Mouse (Mus musculus): ENCODE measurements around the gene 2700081O15Rik.

The 2700081O15Rik gene

DNA sequence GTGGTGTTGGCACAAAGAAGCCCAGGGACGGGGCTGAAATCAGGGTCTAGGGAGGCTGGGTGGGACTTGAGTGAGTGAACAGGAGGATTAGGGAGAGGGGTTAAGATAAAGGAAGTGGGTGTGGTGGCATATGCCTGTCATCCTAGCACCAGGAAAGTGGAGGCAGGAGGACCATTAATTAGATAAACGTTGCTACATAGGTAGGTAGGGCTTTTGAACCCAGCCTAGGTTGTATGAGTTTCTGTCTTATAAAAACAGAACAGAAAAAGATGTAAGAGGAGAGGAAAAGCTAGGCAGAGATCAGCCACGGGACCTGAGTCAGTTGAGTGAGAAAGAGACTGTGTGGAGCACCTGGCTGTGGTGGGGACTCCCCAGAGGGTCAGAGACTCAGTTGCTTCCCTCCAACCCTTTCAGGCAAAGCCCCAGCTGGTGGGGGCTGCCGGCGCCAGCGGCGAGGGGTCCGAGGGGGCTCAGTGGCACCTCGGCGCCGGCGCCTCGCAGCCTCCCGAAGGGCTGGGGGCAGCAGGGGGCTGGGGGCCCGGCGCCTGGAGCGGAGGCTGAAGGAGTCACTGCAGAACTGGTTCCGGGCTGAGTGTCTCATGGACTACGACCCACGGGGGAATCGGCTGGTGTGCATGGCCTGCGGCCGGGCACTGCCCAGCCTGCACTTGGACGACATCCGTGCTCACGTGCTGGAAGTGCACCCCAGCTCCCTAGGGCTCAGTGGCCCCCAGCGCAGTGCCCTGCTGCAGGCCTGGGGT is 3.6 kb downstream of the 2700081O15Rik start:
- no peak for DNase-seq (ENCODE audit: low spot score)

DNA sequence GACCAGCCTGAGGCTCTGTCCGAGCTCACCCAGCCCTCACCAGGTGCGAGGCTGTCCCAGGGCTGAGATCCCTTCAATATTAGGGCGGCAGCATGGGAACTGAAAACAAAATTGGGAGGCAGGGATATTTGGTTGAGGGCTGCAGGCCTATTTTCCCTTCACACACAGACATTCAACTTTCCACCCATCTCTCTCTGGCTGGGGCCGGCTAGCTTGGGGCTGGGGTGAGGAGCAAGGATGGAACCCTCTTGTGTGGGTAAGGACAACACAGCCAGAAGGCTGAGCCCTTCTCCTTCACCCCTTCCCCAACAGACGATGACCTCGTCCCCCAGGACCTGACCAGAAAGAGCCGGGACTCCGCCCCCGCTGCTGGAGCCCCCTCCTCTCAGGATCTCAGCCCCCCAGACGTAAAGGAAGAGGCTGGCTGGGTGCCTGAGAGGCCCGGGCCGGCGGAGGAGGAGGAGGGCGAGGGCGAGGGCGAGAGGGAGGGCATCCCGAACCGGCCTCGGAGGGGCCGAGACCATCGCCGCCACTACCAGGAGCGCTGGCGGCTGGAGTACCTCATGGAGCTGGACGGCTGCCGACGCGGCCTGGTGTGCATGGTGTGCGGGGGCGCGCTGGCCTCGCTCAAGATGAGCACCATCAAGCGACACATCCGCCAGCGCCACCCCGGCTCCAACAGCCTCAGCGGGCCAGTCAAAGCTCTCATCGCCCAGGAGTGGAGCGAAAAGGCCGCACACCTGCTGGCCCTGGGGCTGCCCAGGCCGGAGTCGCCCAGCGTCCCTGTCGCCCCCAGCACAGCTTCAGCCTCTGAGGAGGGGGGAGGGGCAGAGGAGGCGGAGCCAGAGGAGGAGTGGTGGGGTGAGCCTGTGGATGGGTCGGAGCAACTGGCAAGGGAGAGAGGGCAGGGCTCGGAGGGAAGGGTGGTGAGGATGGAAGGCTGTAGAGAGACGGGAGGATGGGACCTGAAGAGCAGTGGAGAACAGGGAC is 4.5 kb downstream of the 2700081O15Rik start:
- DNase-seq (ENCODE audit: low spot score): no peak

- DNase-seq (ENCODE audit: low spot score): no peak
Observed at GRCm38 (mm10) chr19:7422656-7423027, 5.2 kb downstream of the 2700081O15Rik start.

DNA sequence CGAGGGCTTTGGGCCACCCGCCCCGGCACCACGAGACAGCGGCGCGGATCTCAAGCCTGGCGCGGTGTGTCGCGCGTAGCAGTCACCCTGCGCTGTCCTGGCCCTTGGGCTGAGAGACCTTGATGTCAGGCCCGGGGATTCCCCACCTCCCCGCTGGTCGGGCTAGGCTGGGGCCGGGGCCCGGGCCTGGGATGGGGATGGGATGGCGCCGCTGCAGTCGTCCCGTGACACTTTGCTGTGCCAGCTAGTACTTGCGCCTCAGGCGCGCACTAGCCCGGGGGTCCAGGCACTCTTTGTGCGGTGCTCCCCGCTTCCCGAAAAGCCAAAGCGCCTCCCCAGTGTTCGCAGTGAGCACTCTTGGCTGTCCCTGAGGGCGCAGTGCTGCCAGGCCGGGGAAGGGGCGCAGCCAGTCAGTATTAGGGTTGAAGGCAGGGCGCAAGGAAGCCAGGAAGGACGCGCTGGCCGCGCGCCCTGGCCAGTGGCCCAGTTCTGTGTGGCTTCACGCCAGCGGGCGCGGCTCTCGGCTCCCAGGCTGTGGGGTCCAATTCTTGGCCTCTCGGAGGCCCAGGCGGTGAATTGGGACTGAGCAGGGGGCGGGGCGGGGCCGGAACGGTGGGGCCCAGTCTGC is 5.7 kb downstream of the 2700081O15Rik start:
- DNase-seq (ENCODE audit: low spot score): no peak

DNA sequence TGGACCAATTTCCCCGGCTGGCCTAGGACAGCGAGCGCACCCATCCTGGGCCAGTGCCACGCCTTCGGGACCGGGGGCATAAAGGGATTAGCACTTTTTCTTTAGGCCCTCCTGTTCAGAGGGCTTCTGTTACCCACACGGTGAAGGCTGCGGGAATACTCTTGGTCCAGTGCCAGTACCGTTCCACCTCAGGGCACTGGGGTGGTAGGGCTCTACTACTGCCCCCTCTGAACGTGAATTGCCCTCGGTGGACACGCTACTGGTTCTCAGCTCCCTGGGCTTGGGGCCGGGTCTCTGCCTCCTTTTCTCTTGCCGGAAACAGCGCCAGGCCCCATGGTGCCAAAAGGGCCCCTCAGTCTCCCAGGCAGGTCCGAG is 6.2 kb downstream of the 2700081O15Rik start:
- DNase-seq (ENCODE audit: low spot score): no peak

DNA sequence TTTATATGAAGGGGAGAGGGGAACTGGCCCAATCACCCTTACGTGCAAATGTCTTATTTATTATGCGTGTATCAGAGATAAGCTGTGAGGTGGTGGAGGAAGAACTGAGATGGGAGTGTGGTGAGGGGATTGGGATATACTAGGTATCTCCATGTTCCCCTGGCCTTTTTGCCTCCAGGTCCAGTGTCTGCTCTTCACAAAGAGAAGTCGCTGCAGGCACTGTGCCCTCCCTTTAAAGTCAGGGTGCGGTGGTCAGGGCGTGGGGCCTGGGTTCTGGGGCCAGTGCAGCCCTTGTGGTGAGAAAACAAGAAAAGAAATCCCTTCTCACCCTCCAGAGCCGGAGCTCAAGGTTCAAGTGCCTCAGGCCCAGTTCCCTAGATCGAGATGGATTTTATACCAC is 6.7 kb downstream of the 2700081O15Rik start:
- DNase-seq (ENCODE audit: low spot score): no peak

DNA sequence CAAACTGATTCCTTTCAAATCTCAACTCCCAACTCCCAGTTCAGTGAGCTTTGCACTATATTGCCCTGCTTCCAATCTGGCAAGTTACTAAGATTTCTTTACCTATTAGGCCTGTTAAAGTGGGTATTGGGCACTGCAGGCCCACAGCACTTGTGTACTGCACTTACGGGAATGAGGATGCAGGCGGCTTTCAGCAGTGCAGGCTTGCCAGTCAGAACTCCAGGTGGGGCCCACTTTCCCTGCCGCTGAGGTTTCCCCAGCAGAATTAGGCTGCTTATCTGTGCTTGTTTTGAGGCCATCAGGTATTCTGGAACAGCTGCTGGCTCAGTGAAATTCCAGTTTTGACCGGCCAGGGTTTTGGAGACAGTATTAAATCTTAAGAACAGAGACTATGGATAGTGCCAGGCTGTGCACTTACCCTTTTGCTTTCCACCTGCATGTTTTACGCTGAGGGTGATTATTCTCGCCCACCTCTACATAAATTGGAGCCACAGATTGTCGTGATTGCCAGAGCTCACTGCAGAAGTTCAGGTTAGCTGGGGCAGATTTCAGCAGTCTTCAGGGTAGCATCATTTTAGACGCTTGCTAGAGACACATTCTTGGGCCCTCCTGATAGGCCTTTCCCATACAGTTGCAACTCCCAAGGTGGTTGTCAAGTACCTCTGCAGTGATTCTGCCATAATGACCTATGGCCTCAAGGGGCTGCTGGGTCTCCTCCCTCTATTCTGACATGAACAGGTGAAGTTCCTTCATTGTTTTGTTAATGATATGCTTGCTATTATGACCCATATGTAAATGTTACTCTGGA is 7.4 kb downstream of the 2700081O15Rik start:
- DNase-seq (ENCODE audit: low spot score): no peak

GRCm38 (mm10) chr19:7425398-7425775 is 8.0 kb downstream of the 2700081O15Rik start:
- no peak for DNase-seq (ENCODE audit: low spot score)

GRCm38 (mm10) chr19:7434887-7435286 is 17.5 kb downstream of the 2700081O15Rik start:
- DNase-seq (ENCODE audit: low spot score): no peak

- no peak for DNase-seq (ENCODE audit: low spot score)
Observed at GRCm38 (mm10) chr19:7436061-7436970, 18.9 kb downstream of the 2700081O15Rik start.

DNA sequence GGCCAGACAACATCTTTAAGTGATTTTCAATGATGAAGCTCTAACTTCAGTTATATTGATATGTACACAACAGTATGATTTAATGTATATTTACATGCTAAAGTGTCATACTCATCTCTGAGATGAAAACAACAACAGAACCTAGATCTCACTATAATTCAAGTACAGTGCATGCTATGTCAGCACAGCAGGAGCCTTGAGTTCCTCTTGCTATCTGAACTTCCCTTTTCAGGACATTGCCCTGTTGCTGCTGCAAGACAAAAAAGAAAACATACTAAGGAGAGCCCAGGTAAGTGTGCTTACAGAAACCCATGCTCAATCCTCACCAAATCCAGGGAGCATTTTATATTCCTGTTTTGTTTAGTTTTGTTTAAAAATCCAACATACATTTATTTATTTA is 20.9 kb downstream of the 2700081O15Rik start:
- no peak for DNase-seq (ENCODE audit: low spot score)

DNA sequence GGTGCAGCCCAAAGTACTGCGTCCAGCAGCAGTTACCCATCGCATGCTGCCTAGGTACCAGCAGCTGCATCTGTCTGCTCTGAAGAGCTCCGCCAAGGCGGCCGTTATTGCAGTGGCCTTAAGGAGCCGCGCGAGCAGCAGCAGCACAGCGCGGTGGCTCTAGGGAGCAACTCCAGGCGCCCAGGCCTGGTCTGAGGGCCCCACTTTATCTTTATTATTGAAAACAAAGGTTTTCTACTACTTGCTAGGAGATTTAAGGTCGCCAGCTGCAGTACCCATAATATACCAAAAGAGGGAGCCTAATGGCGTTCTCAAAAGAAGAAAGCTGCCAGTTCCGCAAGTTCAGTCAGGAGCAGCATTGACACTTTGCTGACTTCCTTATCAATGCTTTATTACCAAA is 24.1 kb downstream of the 2700081O15Rik start:
- DNase-seq (ENCODE audit: low spot score): no peak

DNA sequence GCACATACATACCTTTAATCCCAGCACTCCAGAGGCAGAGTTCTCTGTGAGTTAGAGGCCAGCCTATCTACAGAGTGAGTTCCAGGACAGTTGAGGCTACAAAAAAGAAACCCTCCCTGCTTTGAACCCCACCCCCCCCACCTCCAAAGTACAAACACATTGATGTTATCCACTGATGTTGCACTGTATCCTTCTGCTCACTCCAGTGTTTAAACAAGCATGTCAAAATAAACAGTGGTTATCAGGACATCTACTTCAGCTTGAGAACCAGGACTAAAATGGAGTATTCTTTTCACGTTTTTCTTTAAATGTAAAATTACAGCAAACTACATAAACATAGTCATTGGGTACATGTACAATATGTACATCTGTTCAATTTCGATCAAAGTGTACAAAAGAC is 27.7 kb downstream of the 2700081O15Rik start:
- no peak for DNase-seq (ENCODE audit: low spot score)

DNA sequence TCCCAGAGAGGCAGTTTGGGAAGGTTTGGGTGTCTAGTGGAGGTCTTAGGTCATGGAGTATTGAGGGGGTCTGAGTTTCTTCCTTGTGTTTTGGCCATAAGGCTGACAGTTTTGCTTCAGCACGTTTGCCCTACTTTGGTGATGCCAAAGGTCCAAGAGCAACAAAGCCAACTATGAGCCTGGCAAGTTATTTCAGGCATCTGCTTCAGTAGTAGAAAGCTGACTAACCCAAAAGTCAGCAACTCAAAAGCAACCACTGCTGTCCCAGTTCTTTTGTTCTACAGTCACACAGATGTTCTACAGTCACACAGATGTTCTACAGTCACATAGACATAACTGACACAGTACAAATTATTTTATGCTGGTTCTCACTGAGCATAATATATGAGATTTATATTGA is 28.2 kb downstream of the 2700081O15Rik start:
- no peak for DNase-seq (ENCODE audit: low spot score)

- no peak for DNase-seq (ENCODE audit: low spot score)
Observed at GRCm38 (mm10) chr19:7456803-7457202, 39.4 kb downstream of the 2700081O15Rik start.

- DNase-seq (ENCODE audit: low spot score): no peak
Observed at GRCm38 (mm10) chr19:7458901-7459300, 41.5 kb downstream of the 2700081O15Rik start.

GRCm38 (mm10) chr19:7459370-7459769 is 41.9 kb downstream of the 2700081O15Rik start:
- DNase-seq (ENCODE audit: low spot score): no peak

GRCm38 (mm10) chr19:7467915-7468314 is 50.5 kb downstream of the 2700081O15Rik start:
- DNase-seq (ENCODE audit: low spot score): no peak

- DNase-seq (ENCODE audit: low spot score): no peak
Observed at GRCm38 (mm10) chr19:7470643-7471042, 53.2 kb downstream of the 2700081O15Rik start.

Measured in layer of hippocampus, adult 9-10 months (tissue).